Mouse (Mus musculus): Measurements from ENCODE around the gene Serpinb6a. TPM values are rescaled to one million over a fixed set of nuclear protein-coding genes. Genes with fewer than 3 reads are reported as not detected.

Serpinb6a gene
- 100 to 1,000 TPM; 448 to 750 (median 575) TPM for total RNA-seq (2022)

GRCm38 (mm10) chr13:34002058-34003006 is at the start of gene Serpinb6a, which contains the start of gene Ripk1:
TSS of gene Serpinb6a (minus strand) at chr13:34002794.
TSS of gene Ripk1 (plus strand) at chr13:34002363.
- peak; percentile 84 for DNase-seq

DNA sequence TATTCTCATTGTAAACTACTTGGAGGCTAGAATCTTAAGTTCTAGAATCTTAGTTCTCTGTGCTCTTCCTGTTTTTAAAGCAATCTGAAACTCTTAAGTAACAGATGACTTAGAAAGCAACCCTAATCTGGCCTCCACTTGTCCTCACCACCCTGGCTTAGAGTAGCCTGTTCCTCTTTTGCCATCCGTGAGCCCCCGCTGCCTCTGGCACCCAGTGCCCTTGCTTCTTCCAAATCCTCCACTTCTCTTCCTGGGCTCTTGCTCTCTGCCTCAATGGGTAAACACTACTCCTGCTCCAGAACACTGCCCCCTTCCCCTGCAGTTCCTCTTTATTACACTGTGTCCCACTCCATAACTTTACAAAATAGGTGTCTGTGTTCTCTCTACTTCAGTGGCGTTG is 49.1 kb upstream of the Serpinb6a start:
- no peak for DNase-seq

DNA sequence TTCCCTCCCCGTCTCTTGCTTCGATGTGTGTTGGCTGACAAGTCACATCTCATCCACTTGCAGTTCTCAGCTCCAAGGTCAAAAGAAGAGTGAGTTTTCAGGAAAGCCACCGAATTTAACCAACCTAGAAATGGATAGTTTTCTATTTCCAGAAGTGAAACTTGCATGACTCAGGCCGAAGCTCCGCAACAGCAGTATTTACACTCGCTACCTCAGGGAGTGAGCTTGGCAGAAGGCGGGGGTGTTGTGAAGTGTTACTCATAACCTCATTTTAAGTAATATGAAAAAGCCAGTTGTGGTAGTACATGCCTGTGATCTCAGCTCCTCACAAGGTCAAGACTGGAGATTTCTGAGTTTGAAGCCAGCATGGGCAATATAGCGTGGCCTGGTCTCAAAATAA is 47.9 kb upstream of the Serpinb6a start:
- no peak for DNase-seq

DNA sequence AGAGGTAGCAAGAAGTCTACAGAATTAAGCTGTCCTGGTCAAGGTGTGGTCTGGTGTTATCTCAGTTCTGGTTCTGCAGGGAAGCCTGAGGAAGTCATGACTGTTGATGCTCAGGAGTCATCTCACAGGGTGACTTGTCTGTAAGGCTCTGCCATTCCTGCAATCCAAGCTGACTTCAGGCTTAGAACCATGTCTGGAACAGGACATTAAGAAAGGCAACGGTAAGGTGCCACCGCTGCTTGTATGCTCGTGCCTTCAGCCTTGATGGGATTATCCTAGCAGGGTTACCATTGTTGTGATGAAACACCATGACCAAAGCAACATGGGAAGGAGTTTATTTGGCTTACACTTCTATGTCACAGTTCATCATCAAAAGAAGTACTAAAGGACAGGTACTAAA is 44.9 kb upstream of the Serpinb6a start:
- DNase-seq = no peak

- peak; percentile 61 for DNase-seq
These were observed 43.9 kb upstream of the Serpinb6a start for GRCm38 (mm10) chr13:34046421-34047012.

- DNase-seq = no peak
These were observed 43.1 kb upstream of the Serpinb6a start for GRCm38 (mm10) chr13:34045511-34046249.

DNA sequence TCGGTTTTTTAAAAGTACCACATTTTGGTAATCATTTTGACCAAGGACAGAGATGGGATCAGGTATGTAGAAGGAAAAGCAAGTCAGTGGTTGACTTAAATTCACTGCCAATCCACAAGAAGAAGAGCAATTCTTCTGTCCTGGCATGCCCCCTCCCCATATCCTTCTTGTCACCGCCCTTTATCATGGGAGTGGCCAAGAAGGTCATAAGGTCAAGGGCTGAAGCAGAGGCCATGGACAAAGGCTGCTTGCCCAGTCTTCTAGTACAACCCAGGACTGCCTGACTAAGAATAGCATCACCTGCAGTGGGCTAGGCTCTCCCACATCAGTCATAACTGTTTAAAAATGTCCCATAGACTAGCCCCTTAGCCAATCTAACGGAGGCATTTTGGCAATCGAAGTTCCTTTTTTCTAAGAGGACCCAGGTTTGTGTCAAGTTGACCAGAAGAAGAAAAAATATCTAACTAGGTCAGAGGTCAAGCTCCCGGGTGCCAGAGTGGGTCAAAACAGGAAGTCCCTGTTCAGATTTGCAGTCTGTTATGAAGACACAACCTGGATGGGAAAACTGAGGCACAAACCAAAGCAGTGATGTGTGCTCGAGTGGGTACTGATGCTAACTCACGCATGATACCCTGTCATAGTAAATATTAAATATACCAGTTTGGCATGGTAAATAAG is 41.3 kb upstream of the Serpinb6a start:
- no peak for DNase-seq

- no peak for DNase-seq
These were observed 37.5 kb upstream of the Serpinb6a start for GRCm38 (mm10) chr13:34040091-34040490.

DNA sequence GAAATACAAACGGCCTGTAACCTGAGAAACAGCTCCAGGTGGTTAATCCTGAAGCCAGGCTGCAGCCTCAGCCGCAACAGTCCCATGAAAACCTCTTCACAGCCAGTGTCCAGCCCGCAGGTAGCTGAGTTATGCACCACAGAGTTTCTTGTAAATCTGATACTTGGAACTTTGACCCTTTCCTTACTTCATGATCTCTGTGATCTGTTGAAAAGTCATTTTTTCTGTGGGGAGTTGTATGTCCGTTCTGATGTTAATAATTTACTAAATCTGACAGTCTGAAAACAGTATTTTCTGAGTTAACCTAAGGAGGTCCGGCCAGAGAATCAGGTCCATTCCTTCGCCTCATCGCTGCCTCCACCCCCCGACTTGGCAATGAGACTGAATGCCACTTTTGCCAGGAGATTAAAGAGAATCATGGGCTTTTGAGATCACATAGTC is 36.3 kb upstream of the Serpinb6a start:
- no peak for DNase-seq

- no peak for DNase-seq
These were observed 35.5 kb upstream of the Serpinb6a start for GRCm38 (mm10) chr13:34038056-34038432.

GRCm38 (mm10) chr13:34037172-34038055 is 34.8 kb upstream of the Serpinb6a start, which contains the start of gene Bphl:
TSS of gene Bphl (plus strand) at chr13:34037597.
- peak; percentile 92 for DNase-seq

GRCm38 (mm10) chr13:34036726-34037125 is 34.1 kb upstream of the Serpinb6a start:
- no peak for DNase-seq

DNA sequence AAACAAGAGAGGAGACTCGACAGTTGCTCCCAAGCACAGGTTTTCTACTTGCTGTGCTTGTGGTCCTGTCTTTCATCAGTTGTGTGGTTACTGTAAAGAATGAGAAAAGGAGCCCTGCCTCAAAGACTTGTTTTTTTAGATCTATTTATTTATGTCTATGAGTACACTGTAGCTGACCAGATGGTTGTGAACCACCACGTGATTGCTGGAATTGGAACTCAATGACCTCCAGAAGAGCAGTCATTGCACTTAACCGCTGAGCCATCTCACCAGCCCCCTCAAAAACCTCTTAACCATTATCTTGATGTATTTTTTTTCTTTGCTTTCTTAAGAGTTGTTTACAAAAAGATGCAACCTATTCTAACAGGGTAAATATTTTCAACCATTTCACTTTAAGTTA is 32.8 kb upstream of the Serpinb6a start:
- DNase-seq = no peak

GRCm38 (mm10) chr13:34032041-34032440 is 29.4 kb upstream of the Serpinb6a start:
- DNase-seq = no peak

DNA sequence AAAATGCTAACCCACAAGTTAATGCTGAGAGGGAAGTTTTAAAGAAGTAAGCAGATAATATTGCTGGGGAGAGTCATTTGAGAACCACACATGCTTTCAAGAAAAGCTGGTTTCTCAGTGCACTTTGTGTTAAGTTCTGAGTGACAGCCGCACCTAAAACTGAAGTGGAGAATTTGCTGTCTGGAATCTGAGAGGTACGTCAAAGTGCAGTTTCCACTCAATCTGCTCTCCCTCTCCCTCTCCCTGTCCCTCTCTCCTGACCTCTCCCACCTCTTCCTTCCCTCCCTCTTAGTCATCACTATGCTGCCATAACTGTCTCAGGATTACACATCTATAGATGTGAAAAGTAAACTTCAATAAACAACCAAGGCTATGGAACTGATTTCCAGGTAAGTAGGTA is 19.4 kb upstream of the Serpinb6a start:
- DNase-seq = no peak

DNA sequence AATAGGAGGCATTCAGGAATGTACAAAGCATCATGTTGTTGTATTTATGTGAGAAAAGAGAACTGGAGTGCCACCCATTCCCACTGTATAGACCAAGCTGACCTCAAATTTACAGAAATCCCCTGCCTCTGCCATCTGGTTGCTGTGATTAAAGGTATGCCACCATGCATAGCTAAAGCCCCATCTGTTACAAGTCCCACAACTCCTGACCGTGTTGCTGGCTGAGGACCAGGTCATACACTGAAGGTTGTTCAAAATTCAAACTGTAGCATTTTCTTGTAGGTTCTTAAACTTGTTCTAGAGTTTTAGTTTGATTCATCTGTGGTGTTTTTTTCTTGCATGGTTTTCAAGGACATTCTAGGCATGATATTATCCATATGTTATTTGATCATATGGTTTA is 15.9 kb upstream of the Serpinb6a start:
- DNase-seq = no peak

DNA sequence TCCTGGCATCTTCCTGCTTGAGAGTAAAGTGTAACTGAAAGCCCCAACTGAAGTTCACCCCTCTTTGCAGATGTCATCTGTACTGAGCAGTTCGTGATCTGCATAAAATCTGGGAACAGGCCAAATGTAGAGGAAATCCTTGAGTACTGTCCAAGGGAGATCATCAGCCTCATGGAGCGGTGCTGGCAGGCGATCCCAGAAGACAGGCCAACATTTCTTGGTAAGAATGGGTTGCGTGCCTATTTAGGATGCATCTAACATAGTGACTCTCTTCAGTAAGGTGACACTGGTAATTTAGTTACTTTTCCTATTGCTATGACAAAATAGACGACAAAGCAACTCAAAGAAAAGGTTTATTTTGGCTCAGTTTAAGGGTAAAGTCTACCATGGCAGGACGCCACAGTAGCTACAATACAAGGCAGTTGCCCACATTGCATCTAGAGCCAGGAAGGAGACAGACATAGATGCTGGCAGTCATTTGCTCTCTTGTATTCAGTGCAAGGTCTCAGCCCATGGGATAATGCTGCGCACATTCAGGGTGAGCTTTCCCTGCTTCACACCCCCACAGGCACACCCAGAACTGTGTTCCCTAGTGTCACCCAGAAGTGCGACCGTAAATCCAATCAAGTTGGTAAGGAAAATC is 14.5 kb upstream of the Serpinb6a start:
- DNase-seq = no peak

GRCm38 (mm10) chr13:34007234-34007633 is 4.6 kb upstream of the Serpinb6a start:
- no peak for DNase-seq

DNA sequence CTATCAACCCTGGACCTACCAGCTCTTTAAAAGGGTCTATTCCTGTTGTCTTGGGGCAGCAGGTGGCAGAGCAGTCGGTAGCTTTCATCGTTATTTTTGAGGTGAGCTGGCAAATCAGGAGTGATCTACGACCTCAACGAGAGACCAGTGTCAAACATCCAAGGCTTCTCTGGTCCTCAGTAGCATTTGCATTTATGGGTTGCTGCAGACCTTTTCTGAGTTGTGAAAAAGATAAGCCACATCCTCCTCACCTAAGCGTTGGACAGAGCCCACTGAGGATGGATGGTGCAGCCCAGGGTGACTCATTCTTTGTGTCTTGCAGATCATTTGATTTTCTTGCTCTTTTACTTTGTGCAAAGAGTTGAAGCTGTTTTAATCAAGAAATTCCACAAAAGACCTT is 464 bp upstream of the Serpinb6a start:
- no peak for DNase-seq

DNA sequence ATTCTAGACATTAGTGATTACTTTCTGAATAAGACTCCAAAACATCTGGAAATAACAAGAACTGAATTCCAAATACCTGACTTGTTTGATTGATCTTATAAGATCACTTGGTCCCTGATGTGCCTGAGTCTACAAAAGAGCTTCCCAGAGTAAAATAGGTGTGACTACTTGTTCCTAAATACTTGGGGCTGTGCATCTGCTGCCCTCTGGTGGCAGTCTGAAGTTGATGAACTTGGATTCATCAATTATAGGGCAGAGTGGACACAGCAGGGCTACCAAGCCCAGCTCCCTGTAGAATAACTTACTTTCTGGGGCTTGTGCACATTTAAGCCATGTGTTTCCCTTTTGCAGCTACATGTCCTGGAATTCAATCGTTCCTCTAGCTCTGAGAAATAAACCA is 7.4 kb downstream of the Serpinb6a start:
- peak; percentile 62 for DNase-seq

- no peak for DNase-seq
These were observed 13.0 kb downstream of the Serpinb6a start for GRCm38 (mm10) chr13:33989625-33990024.
